Mouse (Mus musculus) midbrain, embryonic 15.5 days (tissue): ENCODE results near the gene Fkbpl. TPM values are rescaled to one million over a fixed set of nuclear protein-coding genes. Genes with fewer than 3 reads are reported as not detected.
A peak's percentile ranks its signal among the peaks of the same experiment; 100 is the strongest.

ENCODE experiments used
- ATAC-seq: fragments of 200-750 bp; cut with Nextera tagmentation; replicated peaks from 2 replicates; pipeline ENCODE4 v1.8.0; 2017; ENCODE audit warnings: moderate TSS enrichment
- H3K27ac ChIP-seq: fragments of 300-500 bp; sonication (generic); 2 replicates; pipeline ENCODE4 v1.5.1; 2015; ENCODE audit warnings: mild to moderate bottlenecking, inconsistent platforms
- H3K27me3 ChIP-seq: fragments of 300-500 bp; sonication (generic); replicated peaks from 2 replicates; pipeline ENCODE4 v1.6.1; 2015; ENCODE audit warnings: inconsistent platforms
- H3K36me3 ChIP-seq: fragments of 300-500 bp; sonication (generic); replicated peaks from 2 replicates; pipeline ENCODE4 v1.6.1; 2015; ENCODE audit warnings: inconsistent platforms
- H3K4me1 ChIP-seq: fragments of 300-500 bp; sonication (generic); 2 replicates; pipeline ENCODE4 v1.6.1; 2015; ENCODE audit warnings: inconsistent platforms
- H3K4me2 ChIP-seq: fragments of 300-500 bp; sonication (generic); 2 replicates; pipeline ENCODE4 v1.6.1; 2015; ENCODE audit warnings: inconsistent platforms, mild to moderate bottlenecking, moderate library complexity
- H3K4me3 ChIP-seq: fragments of 300-500 bp; sonication (generic); 2 replicates; pipeline ENCODE4 v1.5.1; 2015; ENCODE audit warnings: mild to moderate bottlenecking, inconsistent platforms
- H3K9ac ChIP-seq: fragments of 300-500 bp; sonication (generic); 2 replicates; pipeline ENCODE4 v1.6.1; 2015; ENCODE audit warnings: mild to moderate bottlenecking, inconsistent platforms
- H3K9me3 ChIP-seq: fragments of 300-500 bp; sonication (generic); 2 replicates; pipeline ENCODE4 v1.6.1; 2016; ENCODE audit warnings: inconsistent platforms
- WGBS: fragments of 180-500 bp; shearing (Covaris S2); methylation state at CpG from one replicate; pipeline ENCODE4 v1.1.7; 2015; ENCODE audit warnings: mixed read lengths; 5-methylcytosine and 5-hydroxymethylcytosine counted together
- polyA plus RNA-seq: library from polyadenylated mRNA; unstranded; fragments of >200 nt; fragmentation: Nextera tagmentation; extraction: Ambion mirVana; gene quantifications from 2 replicates; pipeline ENCODE4 v1.2.1, GENCODE M21; 2015

The Fkbpl gene
- polyA plus RNA-seq, 1 experiment from 2014 or later: 16.0 TPM

- Histone ChIP-seq H3K9me3 (no peaks in the 10 kb centered on the region), H3K27ac (peak overlapping the region; percentile 70), H3K4me1 (peaks cover 17% of the 10 kb centered on the region), H3K4me3 (no peak overlapping the region), H3K36me3 (no peaks in the 10 kb centered on the region), H3K9ac (peak overlapping the region; percentile 26; the same call in 1 of the 2 replicates), H3K4me2 (no peak overlapping the region), H3K27me3 (no peaks in the 10 kb centered on the region)
- WGBS: 10% methylated on average over 11 of the region's 11 CpGs
- no peak for ATAC-seq
These were observed 3.6 kb upstream of the Fkbpl start for GRCm38 (mm10) chr17:34640778-34641601.

GRCm38 (mm10) chr17:34641945-34642344 is 2.6 kb upstream of the Fkbpl start:
- H3K9ac ChIP-seq: no peak overlapping the region
- no peaks in the 10 kb centered on the region for H3K9me3 ChIP-seq
- 89% methylated on average over 3 of the region's 3 CpGs for WGBS
- H3K27ac ChIP-seq: no peak overlapping the region
- no peak for ATAC-seq
- H3K36me3 ChIP-seq: no peaks in the 10 kb centered on the region
- H3K4me1 ChIP-seq: peaks cover 25% of the 10 kb centered on the region
- H3K4me2 ChIP-seq: no peak overlapping the region
- no peak overlapping the region for H3K4me3 ChIP-seq
- H3K27me3 ChIP-seq: no peaks in the 10 kb centered on the region

DNA sequence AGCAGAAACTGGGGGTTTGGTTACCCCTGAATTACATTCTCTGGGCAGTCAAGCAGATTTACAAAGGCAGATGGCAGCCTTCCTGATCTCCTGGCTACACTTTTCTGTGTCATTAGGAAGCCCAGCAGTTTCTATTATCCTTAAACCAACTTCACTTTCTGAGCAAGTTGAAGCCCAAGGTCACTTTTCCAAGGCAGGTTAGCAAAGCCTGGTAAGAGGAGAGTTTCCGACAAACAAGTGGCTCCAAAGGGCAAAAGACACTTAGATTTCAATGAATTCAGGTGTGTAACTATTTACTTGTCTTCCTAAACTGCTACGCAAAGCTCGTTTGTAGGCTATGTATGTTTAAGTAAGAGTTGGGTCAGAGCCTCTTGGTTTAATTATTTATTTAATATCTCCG is 1.2 kb upstream of the Fkbpl start:
- Histone ChIP-seq H3K27me3 (no peaks in the 10 kb centered on the region), H3K27ac (no peak overlapping the region), H3K9ac (no peak overlapping the region), H3K4me3 (no peak overlapping the region), H3K4me1 (peaks cover 35% of the 10 kb centered on the region), H3K4me2 (no peak overlapping the region), H3K9me3 (no peaks in the 10 kb centered on the region), H3K36me3 (no peaks in the 10 kb centered on the region)
- 93% methylated on average over 4 of the region's 4 CpGs for WGBS
- ATAC-seq: no peak

DNA sequence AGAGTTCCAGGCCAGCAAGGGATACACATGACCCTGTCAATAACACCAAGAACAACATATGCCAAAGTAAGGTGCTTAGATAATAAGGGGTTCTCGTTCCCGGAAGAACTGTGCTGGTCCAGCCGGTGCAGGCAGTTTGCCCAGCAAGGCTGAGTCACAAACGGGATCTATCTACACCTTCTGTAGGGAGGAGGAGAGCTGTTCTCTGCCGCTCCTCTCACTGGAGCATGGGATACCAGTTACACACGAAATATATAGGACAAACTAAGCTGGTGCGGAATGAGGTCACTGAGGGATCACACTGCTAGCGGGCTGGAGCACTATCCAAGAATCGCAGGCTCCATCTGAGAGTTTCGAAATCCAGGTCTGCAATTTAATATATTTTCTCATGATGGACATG is 620 bp upstream of the Fkbpl start:
- H3K4me3 ChIP-seq: 0 out of 2 replicates have a peak overlapping the region, but pooled peaks have one; percentile 57
- WGBS: 88% methylated on average over 10 of the region's 10 CpGs

DNA sequence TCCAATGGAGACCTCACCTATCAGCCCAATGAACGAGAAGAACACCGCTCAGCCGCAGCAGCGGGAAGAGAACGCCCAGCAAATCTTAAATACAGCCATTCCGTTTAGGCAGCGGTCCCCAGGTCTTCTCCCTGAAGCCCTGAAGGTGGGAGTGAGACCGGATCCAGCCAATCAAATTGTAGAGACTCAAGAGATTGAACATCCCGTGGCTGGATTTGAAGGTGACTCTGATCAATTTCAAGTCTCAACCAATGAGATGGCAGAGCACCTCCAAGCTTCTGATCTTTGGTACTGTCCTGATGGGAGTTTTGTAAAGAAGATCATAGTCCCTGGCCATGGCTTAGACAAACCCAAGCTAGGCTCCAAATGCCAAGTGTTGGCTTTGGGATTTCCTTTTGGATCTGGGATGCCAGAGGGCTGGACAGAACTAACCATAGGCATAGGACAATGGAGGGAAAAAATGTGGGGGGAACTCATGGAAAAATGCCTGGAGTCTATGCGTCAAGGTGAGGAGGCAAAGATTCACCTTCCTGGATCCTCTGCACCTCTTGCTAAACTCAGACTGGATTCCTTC is 779 bp downstream of the Fkbpl start:
- no peak for ATAC-seq
- Histone ChIP-seq H3K4me3 (peak overlapping the region; percentile 57), H3K36me3 (peaks cover 4% of the 10 kb centered on the region; the same call in 1 of the 2 replicates), H3K9me3 (no peaks in the 10 kb centered on the region), H3K4me1 (peaks cover 40% of the 10 kb centered on the region), H3K27me3 (no peaks in the 10 kb centered on the region), H3K27ac (peak overlapping the region; percentile 81), H3K9ac (peak overlapping the region; percentile 64), H3K4me2 (peak overlapping the region; percentile 82)
- 48% methylated on average over 10 of the region's 10 CpGs for WGBS

More for the DNA sequence above, 620 bp upstream of the Fkbpl start:
- Histone ChIP-seq H3K27ac (peak overlapping the region; percentile 81), H3K27me3 (no peaks in the 10 kb centered on the region), H3K36me3 (no peaks in the 10 kb centered on the region), H3K4me2 (0 out of 2 replicates have a peak overlapping the region, but pooled peaks have one; percentile 82), H3K9me3 (no peaks in the 10 kb centered on the region), H3K4me1 (peaks cover 40% of the 10 kb centered on the region), H3K9ac (no peak overlapping the region)
- ATAC-seq: no peak

GRCm38 (mm10) chr17:34645831-34646511 is 1.4 kb downstream of the Fkbpl start:
- ATAC-seq: no peak
- peak overlapping the region; percentile 82 for H3K4me2 ChIP-seq

GRCm38 (mm10) chr17:34646906-34647787 is 2.6 kb downstream of the Fkbpl start, which contains the start of gene Atf6b:
Gene Atf6b (plus strand): TSS chr17:34647146.
- H3K4me3 ChIP-seq: peak within 1 kb of the TSS; percentile 70
- peak within 1 kb of the TSS; percentile 82 for H3K4me2 ChIP-seq
- peaks cover 14% of the 10 kb centered on the region; the same call in 1 of the 2 replicates for H3K36me3 ChIP-seq
- peaks cover 34% of the 10 kb centered on the region for H3K4me1 ChIP-seq
- H3K27me3 ChIP-seq: no peaks in the 10 kb centered on the region
- H3K9me3 ChIP-seq: no peaks in the 10 kb centered on the region
- peak; percentile 97 for ATAC-seq
- under 1% methylated on average over 64 of the region's 66 CpGs for WGBS
- peak within 1 kb of the TSS; percentile 77 for H3K9ac ChIP-seq
- peak within 1 kb of the TSS; percentile 78 for H3K27ac ChIP-seq

More at GRCm38 (mm10) chr17:34645831-34646511, 1.4 kb downstream of the Fkbpl start:
- 88% methylated on average over 30 of the region's 30 CpGs for WGBS
- Histone ChIP-seq H3K9me3 (no peaks in the 10 kb centered on the region), H3K27ac (no peak overlapping the region), H3K27me3 (no peaks in the 10 kb centered on the region), H3K9ac (no peak overlapping the region), H3K4me1 (peaks cover 39% of the 10 kb centered on the region), H3K36me3 (peaks cover 10% of the 10 kb centered on the region; the same call in 1 of the 2 replicates), H3K4me3 (peak overlapping the region; percentile 70)

GRCm38 (mm10) chr17:34648141-34648890 is 3.8 kb downstream of the Fkbpl start:
- no peak for ATAC-seq
- no peak overlapping the region for H3K9ac ChIP-seq
- peak overlapping the region; percentile 70 for H3K4me3 ChIP-seq

DNA sequence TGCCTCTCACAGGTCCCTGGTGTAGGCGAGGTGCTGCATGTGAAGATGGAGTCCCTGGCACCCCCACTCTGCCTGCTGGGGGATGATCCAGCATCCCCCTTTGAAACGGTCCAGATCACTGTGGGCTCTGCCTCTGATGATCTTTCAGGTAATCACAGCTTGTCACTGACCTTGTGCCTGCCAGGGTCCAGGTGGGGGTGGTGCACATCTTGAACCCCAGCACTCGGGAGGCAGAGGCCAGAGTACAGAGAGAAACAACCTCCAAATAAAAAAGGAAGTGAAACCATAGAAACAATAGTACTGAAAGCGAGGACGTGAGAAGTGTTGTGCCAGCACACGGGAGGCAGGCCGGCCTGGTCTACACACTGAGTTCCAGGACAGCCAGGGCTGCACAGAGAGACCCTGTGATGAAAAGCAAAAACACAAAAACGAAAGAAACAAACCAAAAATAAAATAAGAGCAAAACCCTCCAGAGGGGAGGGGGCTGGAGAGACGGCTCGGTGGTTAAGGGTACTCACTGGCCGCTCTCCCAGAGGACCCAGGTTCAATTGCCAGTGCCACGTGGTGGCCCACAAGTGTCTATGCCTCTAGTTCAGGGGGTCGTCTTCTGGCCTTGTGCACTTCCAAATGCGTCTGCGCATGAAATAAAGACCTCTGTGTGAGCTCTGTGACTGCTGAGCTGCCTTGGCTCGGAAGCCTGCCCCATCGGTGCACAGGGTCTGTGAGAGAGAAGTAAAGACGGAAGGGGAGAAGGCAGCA is 4.7 kb downstream of the Fkbpl start:
- no peak for ATAC-seq
- Histone ChIP-seq H3K9ac (no peak overlapping the region), H3K4me1 (peaks cover 34% of the 10 kb centered on the region), H3K27me3 (no peaks in the 10 kb centered on the region), H3K36me3 (peaks cover 27% of the 10 kb centered on the region; the same call in 1 of the 2 replicates), H3K27ac (no peak overlapping the region), H3K9me3 (no peaks in the 10 kb centered on the region), H3K4me2 (no peak overlapping the region), H3K4me3 (no peak overlapping the region)
- WGBS: 91% methylated on average over 18 of the region's 18 CpGs

More at GRCm38 (mm10) chr17:34648141-34648890, 3.8 kb downstream of the Fkbpl start:
- Histone ChIP-seq H3K4me1 (peaks cover 34% of the 10 kb centered on the region), H3K27me3 (no peaks in the 10 kb centered on the region), H3K36me3 (peaks cover 25% of the 10 kb centered on the region; the same call in 1 of the 2 replicates), H3K9me3 (no peaks in the 10 kb centered on the region), H3K27ac (no peak overlapping the region), H3K4me2 (peak overlapping the region; percentile 82)
- WGBS: 82% methylated on average over 16 of the region's 16 CpGs

DNA sequence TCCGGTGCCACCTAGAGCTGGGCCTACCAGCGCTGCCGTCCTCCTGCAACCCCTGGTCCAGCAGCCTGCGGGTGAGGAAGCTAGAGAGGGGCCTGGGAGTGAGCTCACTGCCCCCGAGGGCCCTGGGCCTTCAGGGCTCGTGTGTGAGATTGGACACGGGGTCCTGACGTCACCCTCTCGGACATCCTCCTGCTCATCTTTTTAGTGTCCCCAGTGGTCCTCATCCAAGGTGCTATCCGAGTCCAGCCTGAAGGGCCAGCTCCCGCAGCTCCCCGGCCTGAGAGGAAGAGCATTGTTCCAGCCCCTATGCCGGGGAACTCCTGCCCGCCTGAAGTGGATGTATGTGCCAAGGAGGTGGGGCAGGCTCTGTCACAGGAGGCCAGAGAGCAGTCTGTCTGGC is 6.2 kb downstream of the Fkbpl start:
- Histone ChIP-seq H3K27me3 (no peaks in the 10 kb centered on the region), H3K9me3 (no peaks in the 10 kb centered on the region), H3K36me3 (peaks cover 27% of the 10 kb centered on the region; the same call in 1 of the 2 replicates), H3K4me1 (peaks cover 25% of the 10 kb centered on the region), H3K4me2 (no peak overlapping the region), H3K27ac (no peak overlapping the region), H3K9ac (no peak overlapping the region), H3K4me3 (no peak overlapping the region)
- WGBS: 92% methylated on average over 14 of the region's 14 CpGs
- no peak for ATAC-seq
